9 mouse cellular contexts compared by ENCODE assay signal in genomic region chr14:19733490-19734282, GRCm38 (mm10). TPM values are rescaled to one million over a fixed set of nuclear protein-coding genes. Genes with fewer than 3 reads are reported as not detected.
DNase-seq lines count a peak whose midpoint lies in the region; ATAC-seq lines count a peak whose summit lies in the region.
"Had no signal": no experiment of that assay in that cellular context is flagged by ENCODE, and none has a peak within 500 bp of the region (broad histone marks: within the 10 kb centered on the region; RNA-seq: fewer than 3 reads in every experiment).

No protein-coding gene starts in this region.

- no peak overlapping the region for H3K4me3 ChIP-seq in embryonic facial prominence, embryonic 12.5 days
- H3K4me3 ChIP-seq in embryonic facial prominence, embryonic 10.5 days: no peak overlapping the region
- H3K4me3 ChIP-seq in kidney, embryonic 14.5 days (ENCODE audit: low read length): no peak overlapping the region
- H3K4me3 ChIP-seq: limb, embryonic 12.5 days had no signal

- no peak for DNase-seq in embryonic facial prominence, embryonic 10.5 days (ENCODE audit: low spot score)
- peak; percentile 32 to 41 for DNase-seq in gastrocnemius, adult 8-10 months (ENCODE audit: low spot score in 2 of 2)
- no peak for DNase-seq in embryo, embryonic 10 days (ENCODE audit: low spot score)
- DNase-seq in left cerebral cortex, postnatal 36 days (ENCODE audit: low spot score in 2 of 2): no peak
- no peak for DNase-seq in right cerebral cortex, postnatal 4 days

- WGBS in embryonic facial prominence, embryonic 12.5 days: 54% methylated on average over 4 of the region's 4 CpGs
- 77% methylated on average over 4 of the region's 4 CpGs for WGBS in embryonic facial prominence, embryonic 10.5 days
- 54% methylated on average over 4 of the region's 4 CpGs for WGBS in kidney, embryonic 14.5 days

- no peak overlapping the region for H3K9ac ChIP-seq in embryonic facial prominence, embryonic 12.5 days
- no peak overlapping the region for H3K9ac ChIP-seq in kidney, embryonic 14.5 days (ENCODE audit: low read depth, low read length)
- H3K9ac ChIP-seq: limb, embryonic 12.5 days had no signal

- no peak for ATAC-seq in embryonic facial prominence, embryonic 12.5 days (ENCODE audit: insufficient number of reproducible peaks, insufficient read depth, low FRiP score, low TSS enrichment)
- no peak; the same call in 1 of the 2 replicates for ATAC-seq in kidney, embryonic 14.5 days (ENCODE audit: low FRiP score, low TSS enrichment)
- peak; percentile 94 for ATAC-seq in megakaryocyte progenitor cell, adult 5-6 weeks (replicated peaks; ENCODE audit: poor library complexity)

- peak overlapping the region; percentile 24; the same call in 1 of the 2 replicates for H3K27ac ChIP-seq in embryonic facial prominence, embryonic 12.5 days
- no peak overlapping the region for H3K27ac ChIP-seq in embryonic facial prominence, embryonic 10.5 days (replicated peaks)
- peak overlapping the region; percentile 49 for H3K27ac ChIP-seq in kidney, embryonic 14.5 days (ENCODE audit: low read depth, low read length)
- H3K27ac ChIP-seq: limb, embryonic 12.5 days had no signal

- H3K36me3 ChIP-seq in embryonic facial prominence, embryonic 12.5 days: no peaks in the 10 kb centered on the region
- no peaks in the 10 kb centered on the region for H3K36me3 ChIP-seq in embryonic facial prominence, embryonic 10.5 days (replicated peaks)
- H3K36me3 ChIP-seq in kidney, embryonic 14.5 days (ENCODE audit: control insufficient read depth, insufficient read depth, low read length): no peaks in the 10 kb centered on the region
- H3K36me3 ChIP-seq: limb, embryonic 12.5 days had no signal

- H3K9me3 ChIP-seq in embryonic facial prominence, embryonic 12.5 days: no peaks in the 10 kb centered on the region
- H3K9me3 ChIP-seq in embryonic facial prominence, embryonic 10.5 days: no peaks in the 10 kb centered on the region
- no peaks in the 10 kb centered on the region for H3K9me3 ChIP-seq in kidney, embryonic 14.5 days (ENCODE audit: control insufficient read depth, low read length)
- H3K9me3 ChIP-seq: limb, embryonic 12.5 days had no signal

- no peak overlapping the region for H3K4me2 ChIP-seq in embryonic facial prominence, embryonic 12.5 days (replicated peaks)
- no peak overlapping the region for H3K4me2 ChIP-seq in kidney, embryonic 14.5 days (replicated peaks; ENCODE audit: low read depth, low read length)
- H3K4me2 ChIP-seq: limb, embryonic 12.5 days had no signal

- peaks cover 12% of the 10 kb centered on the region for H3K4me1 ChIP-seq in embryonic facial prominence, embryonic 12.5 days
- H3K4me1 ChIP-seq in embryonic facial prominence, embryonic 10.5 days: peaks cover 17% of the 10 kb centered on the region
- peaks cover 16% of the 10 kb centered on the region for H3K4me1 ChIP-seq in kidney, embryonic 14.5 days (ENCODE audit: control insufficient read depth, insufficient read depth, low read length)

- no peaks in the 10 kb centered on the region for H3K27me3 ChIP-seq in embryonic facial prominence, embryonic 12.5 days
- no peaks in the 10 kb centered on the region for H3K27me3 ChIP-seq in embryonic facial prominence, embryonic 10.5 days (replicated peaks; ENCODE audit: low read depth, poor library complexity, severe bottlenecking)
- no peaks in the 10 kb centered on the region for H3K27me3 ChIP-seq in kidney, embryonic 14.5 days (ENCODE audit: control insufficient read depth, insufficient read depth, low read length)
- H3K27me3 ChIP-seq: limb, embryonic 12.5 days had no signal

- intact Hi-C loops in left cerebral cortex, postnatal 36 days (cut with DNase I): no loop called here

RNA-seq across cellular contexts. Expression of gene Nid2, which starts 17.4 kb away (rescaled TPM):
- 85.7 and 87.2 TPM in 2 replicates for polyA plus RNA-seq in embryonic facial prominence, embryonic 12.5 days (2016; fragmentation: Nextera tagmentation; extraction: Ambion mirVana)
- 57.7 and 61.8 TPM in 2 replicates for polyA plus RNA-seq in embryonic facial prominence, embryonic 10.5 days (2016; fragmentation: Nextera tagmentation; extraction: Ambion mirVana)
- total RNA-seq in gastrocnemius, adult 8-10 months (2022): 1 to 10 TPM; 3.3 to 7.8 (median 3.6) TPM
- 74.3 and 95.7 TPM in 2 replicates for polyA plus RNA-seq in kidney, embryonic 14.5 days (2014; fragmentation: Nextera tagmentation; extraction: Ambion mirVana)
- total RNA-seq in megakaryocyte progenitor cell, adult 5-6 weeks (2015): 0.78 and 0.84 TPM in 2 replicates
- total RNA-seq in megakaryocyte progenitor cell, adult 5-6 weeks (2017): 0.30 and 1.7 TPM in 2 replicates
- total RNA-seq in left cerebral cortex, postnatal 36 days (2021): 1 to 10 TPM; 1.9 to 2.5 TPM

Comparison
In these comparisons a context has a peak if more than half of its experiments do, and no peak if none do; other contexts are left out.
1. DNase-seq: peak in gastrocnemius, adult 8-10 months (2 of 2); none in embryonic facial prominence, embryonic 10.5 days (single experiment), embryo, embryonic 10 days (single experiment), left cerebral cortex, postnatal 36 days (0 of 2) and right cerebral cortex, postnatal 4 days (single experiment).